Mouse (Mus musculus) thymus, postnatal 25 days (tissue): ENCODE results near the gene Olfr474.
"Not testable (repeated sequence)": the region's sequence is repeated elsewhere in the genome, so short reads cannot be mapped to it uniquely, and the experiment has no call there.

Experiments
- DNase-seq: peaks from one replicate; pipeline ENCODE4 v3.0.0; 2022

Gene Olfr474

DNA sequence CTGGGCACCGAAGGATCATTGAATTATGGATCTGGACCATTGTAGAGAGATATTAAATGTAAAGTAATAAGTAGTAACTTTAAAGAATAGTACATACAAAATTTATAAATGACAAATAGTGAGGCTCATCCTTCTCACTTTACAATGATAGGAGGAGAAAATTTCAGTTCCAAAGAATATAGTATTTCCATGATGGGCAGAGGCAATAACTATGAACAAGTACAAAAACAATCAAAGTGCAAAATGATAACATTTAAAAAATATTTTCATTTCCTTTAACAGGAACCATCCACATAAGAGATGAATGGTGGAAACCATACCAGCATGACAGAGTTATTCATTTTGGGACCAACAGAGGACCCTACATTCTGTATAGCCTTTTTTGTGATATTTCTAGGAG lies at the start of gene Olfr474:
Gene Olfr474 (plus strand): TSS at position 301 of the 400 bp plus-strand sequence.
- no peak for DNase-seq

DNA sequence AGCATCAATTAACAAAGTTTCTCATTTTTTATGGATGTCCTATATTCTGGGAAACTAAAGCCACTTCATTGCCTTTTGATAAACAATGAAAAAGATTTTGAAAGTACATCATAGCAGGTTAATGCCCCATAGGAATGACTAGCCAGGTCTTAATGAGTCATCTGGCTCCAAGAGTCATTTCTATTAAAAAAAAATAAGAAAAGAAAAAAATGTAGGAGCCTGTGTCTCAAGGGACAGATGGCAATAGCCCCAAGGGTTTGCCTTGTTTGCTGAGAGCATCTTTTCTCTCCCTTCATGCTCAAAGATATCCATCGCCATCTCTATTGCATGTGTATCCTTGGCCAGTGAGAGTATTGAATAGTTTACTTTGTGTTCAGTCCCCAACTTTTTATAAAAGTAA lies 24.3 kb upstream of the Olfr474 start, which contains the start of gene Olfr473:
Gene Olfr473 (plus strand): TSS at position 301 of the 400 bp plus-strand sequence.
- no peak for DNase-seq

DNA sequence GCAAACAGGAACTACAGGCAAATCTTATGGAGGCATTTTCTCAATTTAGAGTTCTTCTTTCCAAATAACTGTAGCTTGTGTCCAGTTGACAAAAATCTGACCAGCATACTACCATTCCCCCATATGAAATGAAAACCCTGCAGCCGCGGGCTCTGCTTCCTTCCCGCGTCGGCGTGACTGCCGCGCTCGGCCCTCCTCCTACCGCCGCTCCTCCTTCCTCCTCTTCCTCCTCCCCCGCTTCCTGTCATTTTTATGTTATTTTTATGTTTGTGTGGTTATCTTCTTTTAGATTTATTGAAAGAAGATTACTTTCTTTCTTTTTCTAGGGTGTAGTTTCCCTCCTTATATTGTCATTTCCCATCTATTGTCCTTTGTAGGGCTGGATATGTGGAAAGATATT lies 1.9 kb upstream of the Olfr474 start:
- DNase-seq, result not testable (repeated sequence)

DNA sequence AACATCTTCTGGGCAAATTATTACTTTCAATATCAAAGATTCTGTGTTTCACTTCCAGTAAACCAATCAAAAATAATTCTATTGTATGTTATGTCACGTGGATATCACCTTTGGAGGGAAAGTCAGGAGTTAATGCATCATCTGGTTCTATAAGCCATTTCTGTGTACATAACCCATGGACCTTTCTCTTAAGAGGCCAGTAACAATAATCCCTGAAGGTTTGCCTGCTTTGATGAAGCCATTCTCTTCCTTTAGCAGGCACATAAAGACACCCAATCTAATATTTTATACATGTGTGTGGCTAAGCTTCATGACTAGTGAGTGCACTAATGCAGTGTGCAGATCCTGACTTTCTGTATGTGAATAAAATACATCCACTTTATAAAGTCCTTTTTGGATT lies 10.1 kb downstream of the Olfr474 start, which contains the start of gene Olfr476:
Gene Olfr476 (plus strand): TSS at position 301 of the 400 bp plus-strand sequence.
- DNase-seq, result no peak

DNA sequence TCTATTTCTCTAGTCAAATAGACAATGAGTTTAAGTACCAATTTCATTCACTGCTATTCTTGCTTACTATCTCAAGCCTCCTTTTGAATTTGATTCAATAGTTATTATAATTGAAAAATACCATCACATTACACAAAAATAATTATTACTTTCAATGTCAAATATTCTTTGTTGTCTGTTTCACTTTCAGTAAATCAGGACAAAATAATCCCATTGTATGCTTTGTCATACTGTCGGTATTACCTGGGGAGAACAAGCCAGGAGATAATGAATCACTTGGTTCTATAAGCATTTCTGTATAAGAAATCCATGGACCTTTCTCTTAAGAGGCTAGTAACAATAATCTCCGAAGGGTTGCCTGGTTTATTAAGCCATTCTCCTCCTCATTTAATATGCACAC lies 31.9 kb downstream of the Olfr474 start, which contains the start of gene Olfr477:
Gene Olfr477 (plus strand): TSS at position 301 of the 400 bp plus-strand sequence.
- no peak for DNase-seq
